Mouse (Mus musculus): Measurements from ENCODE around the gene Chrnb2. TPM values are rescaled to one million over a fixed set of nuclear protein-coding genes. Genes with fewer than 3 reads are reported as not detected.

The Chrnb2 gene
- total and polyA plus RNA-seq, 2 experiments from 2014 or later: 0.11 to 0.20 TPM

- Histone ChIP-seq H3K9me3 (replicated peaks; ENCODE audit: control insufficient read depth, low read length) (no peaks in the 10 kb centered on the region), H3K4me1 (ENCODE audit: control insufficient read depth, insufficient read depth) (no peaks in the 10 kb centered on the region), H3K27ac (ENCODE audit: low read depth) (no peak overlapping the region), H3K27me3 (ENCODE audit: control insufficient read depth, insufficient read depth, low read length) (0 out of 2 replicates have a peak, but pooled peaks cover 3% of the 10 kb centered on the region), H3K36me3 (replicated peaks; ENCODE audit: control insufficient read depth, insufficient read depth, low read length) (peaks cover 25% of the 10 kb centered on the region), H3K4me3 (ENCODE audit: low read depth, low read length) (no peak overlapping the region), H3K4me2 (ENCODE audit: low read depth, low read length) (no peak overlapping the region), H3K9ac (replicated peaks; ENCODE audit: low read depth, low read length) (no peak overlapping the region)
- DNase-seq (ENCODE audit: low spot score) (no peak), ATAC-seq (ENCODE audit: insufficient read depth, low read depth) (no peak)
- 78% methylated on average over 6 of the region's 6 CpGs for WGBS
- TF ChIP-seq EP300 (IDR thresholded peaks at IDR 0.05; ENCODE audit: low read depth) (no peak), CTCF (IDR thresholded peaks at IDR 0.05; ENCODE audit: low read depth) (no peak)
Observed at GRCm38 (mm10) chr3:89786275-89786674, 21.8 kb upstream of the Chrnb2 start.

- Histone ChIP-seq H3K27ac (ENCODE audit: low read depth) (peak overlapping the region; percentile 22; the same call in 1 of the 2 replicates), H3K9ac (replicated peaks; ENCODE audit: low read depth, low read length) (no peak overlapping the region; the same call in 1 of the 2 replicates)
- peak; percentile 90 for ATAC-seq (ENCODE audit: insufficient read depth, low read depth)
Observed at GRCm38 (mm10) chr3:89784991-89785753, 20.7 kb upstream of the Chrnb2 start.

GRCm38 (mm10) chr3:89781640-89782039 lies 17.2 kb upstream of the Chrnb2 start:
- WGBS: 60% methylated on average over 5 of the region's 5 CpGs
- Histone ChIP-seq H3K9me3 (replicated peaks; ENCODE audit: control insufficient read depth, low read length) (no peaks in the 10 kb centered on the region), H3K27me3 (ENCODE audit: control insufficient read depth, insufficient read depth, low read length) (no peaks in the 10 kb centered on the region), H3K4me3 (ENCODE audit: low read depth, low read length) (no peak overlapping the region), H3K4me1 (ENCODE audit: control insufficient read depth, insufficient read depth) (no peaks in the 10 kb centered on the region), H3K9ac (replicated peaks; ENCODE audit: low read depth, low read length) (no peak overlapping the region), H3K36me3 (replicated peaks; ENCODE audit: control insufficient read depth, insufficient read depth, low read length) (peaks cover 72% of the 10 kb centered on the region), H3K4me2 (ENCODE audit: low read depth, low read length) (no peak overlapping the region), H3K27ac (ENCODE audit: low read depth) (no peak overlapping the region)
- no peak for DNase-seq (ENCODE audit: low spot score)
- no peak for TF ChIP-seq CTCF (IDR thresholded peaks at IDR 0.05; ENCODE audit: low read depth)
- no peak for TF ChIP-seq EP300 (IDR thresholded peaks at IDR 0.05; ENCODE audit: low read depth)
- no peak for ATAC-seq (ENCODE audit: insufficient read depth, low read depth)

More at GRCm38 (mm10) chr3:89784991-89785753, 20.7 kb upstream of the Chrnb2 start:
- peak; percentile 82 for DNase-seq (ENCODE audit: low spot score)
- Histone ChIP-seq H3K4me3 (ENCODE audit: low read depth, low read length) (no peak overlapping the region), H3K4me1 (ENCODE audit: control insufficient read depth, insufficient read depth) (no peaks in the 10 kb centered on the region), H3K27me3 (ENCODE audit: control insufficient read depth, insufficient read depth, low read length) (0 out of 2 replicates have a peak, but pooled peaks cover 3% of the 10 kb centered on the region), H3K4me2 (ENCODE audit: low read depth, low read length) (peak overlapping the region; percentile 47), H3K9me3 (replicated peaks; ENCODE audit: control insufficient read depth, low read length) (no peaks in the 10 kb centered on the region), H3K36me3 (replicated peaks; ENCODE audit: control insufficient read depth, insufficient read depth, low read length) (peaks cover 36% of the 10 kb centered on the region)
- no peak for TF ChIP-seq EP300 (IDR thresholded peaks at IDR 0.05; ENCODE audit: low read depth)
- peak; percentile 95 for TF ChIP-seq CTCF (IDR thresholded peaks at IDR 0.05; ENCODE audit: low read depth)
- 11% methylated on average over 11 of the region's 11 CpGs for WGBS

- Histone ChIP-seq H3K36me3 (replicated peaks; ENCODE audit: control insufficient read depth, insufficient read depth, low read length) (peaks cover 81% of the 10 kb centered on the region), H3K4me3 (ENCODE audit: low read depth, low read length) (no peak overlapping the region), H3K27me3 (ENCODE audit: control insufficient read depth, insufficient read depth, low read length) (no peaks in the 10 kb centered on the region), H3K4me2 (ENCODE audit: low read depth, low read length) (no peak overlapping the region), H3K27ac (ENCODE audit: low read depth) (no peak overlapping the region), H3K9me3 (replicated peaks; ENCODE audit: control insufficient read depth, low read length) (no peaks in the 10 kb centered on the region), H3K4me1 (ENCODE audit: control insufficient read depth, insufficient read depth) (peaks cover 7% of the 10 kb centered on the region), H3K9ac (replicated peaks; ENCODE audit: low read depth, low read length) (no peak overlapping the region)
- no peak for ATAC-seq (ENCODE audit: insufficient read depth, low read depth)
- WGBS: 72% methylated on average over 4 of the region's 4 CpGs
- TF ChIP-seq EP300 (IDR thresholded peaks at IDR 0.05; ENCODE audit: low read depth) (no peak), CTCF (IDR thresholded peaks at IDR 0.05; ENCODE audit: low read depth) (no peak)
- no peak for DNase-seq (ENCODE audit: low spot score)
Observed at GRCm38 (mm10) chr3:89780102-89780501, 15.7 kb upstream of the Chrnb2 start.

- Histone ChIP-seq H3K27ac (ENCODE audit: low read depth) (no peak overlapping the region), H3K27me3 (ENCODE audit: control insufficient read depth, insufficient read depth, low read length) (no peaks in the 10 kb centered on the region), H3K4me3 (ENCODE audit: low read depth, low read length) (no peak overlapping the region), H3K4me1 (ENCODE audit: control insufficient read depth, insufficient read depth) (peaks cover 23% of the 10 kb centered on the region), H3K36me3 (replicated peaks; ENCODE audit: control insufficient read depth, insufficient read depth, low read length) (peaks cover 53% of the 10 kb centered on the region), H3K9me3 (replicated peaks; ENCODE audit: control insufficient read depth, low read length) (no peaks in the 10 kb centered on the region), H3K9ac (replicated peaks; ENCODE audit: low read depth, low read length) (no peak overlapping the region), H3K4me2 (ENCODE audit: low read depth, low read length) (no peak overlapping the region)
- TF ChIP-seq EP300 (IDR thresholded peaks at IDR 0.05; ENCODE audit: low read depth) (no peak), CTCF (IDR thresholded peaks at IDR 0.05; ENCODE audit: low read depth) (no peak)
- no peak for ATAC-seq (ENCODE audit: insufficient read depth, low read depth)
- no peak for DNase-seq (ENCODE audit: low spot score)
- 83% methylated on average over 4 of the region's 4 CpGs for WGBS
Observed at GRCm38 (mm10) chr3:89776001-89776400, 11.6 kb upstream of the Chrnb2 start.
